Mouse (Mus musculus): Measurements from ENCODE around the gene Ngb. TPM values are rescaled to one million over a fixed set of nuclear protein-coding genes. Genes with fewer than 3 reads are reported as not detected.

The Ngb gene
- total and polyA plus RNA-seq, 2 experiments from 2014 or later: 9.9 to 12.2 TPM

- no peaks in the 10 kb centered on the region for H3K36me3 ChIP-seq (ENCODE audit: insufficient read depth)
- no peak for TF ChIP-seq CTCF (IDR thresholded peaks at IDR 0.05; ENCODE audit: low read depth)
- H3K4me3 ChIP-seq (ENCODE audit: low read depth, low read length): no peak overlapping the region
- no peak overlapping the region for H3K27ac ChIP-seq (ENCODE audit: low read depth, low read length)
- 69% methylated on average over 4 of the region's 4 CpGs for WGBS
- H3K9ac ChIP-seq: no peak overlapping the region
- no peaks in the 10 kb centered on the region for H3K27me3 ChIP-seq (ENCODE audit: insufficient read depth, low read length)
- H3K4me2 ChIP-seq (ENCODE audit: low read depth): no peak overlapping the region
- H3K9me3 ChIP-seq (ENCODE audit: low read length): no peaks in the 10 kb centered on the region
- no peak for DNase-seq
- H3K4me1 ChIP-seq (ENCODE audit: insufficient read depth): no peaks in the 10 kb centered on the region
- no peak for ATAC-seq
Measured at GRCm38 (mm10) chr12:87093249-87093648, 9.1 kb downstream of the Ngb start.

DNA sequence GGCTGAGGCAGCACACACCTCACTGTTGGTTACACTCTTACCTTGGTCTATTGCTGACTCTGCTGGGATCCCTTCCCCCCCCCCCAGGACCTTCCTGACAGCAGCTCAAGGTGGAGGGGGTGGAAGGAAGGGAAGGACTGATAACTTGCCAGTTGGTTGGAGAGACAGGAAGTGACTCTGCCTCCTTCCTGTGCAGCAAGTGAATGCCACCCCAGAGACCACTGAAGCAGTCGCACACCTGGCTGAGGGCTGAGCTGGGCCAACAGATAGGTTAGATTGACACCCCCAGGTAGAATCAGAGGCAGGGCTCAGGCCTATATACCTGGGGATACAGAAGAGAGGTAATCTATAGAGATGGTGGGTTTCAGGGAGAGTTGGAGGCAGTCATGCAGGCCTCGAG, 10.4 kb downstream of the Ngb start:
- 82% methylated on average over 2 of the region's 2 CpGs for WGBS
- ATAC-seq: no peak
- TF ChIP-seq CTCF (IDR thresholded peaks at IDR 0.05; ENCODE audit: low read depth): no peak

GRCm38 (mm10) chr12:87089701-87090100, 12.6 kb downstream of the Ngb start:
- ATAC-seq (no peak), DNase-seq (no peak)
- Histone ChIP-seq H3K9ac (no peak overlapping the region), H3K27me3 (ENCODE audit: insufficient read depth, low read length) (no peaks in the 10 kb centered on the region), H3K4me1 (ENCODE audit: insufficient read depth) (no peaks in the 10 kb centered on the region), H3K9me3 (ENCODE audit: low read length) (no peaks in the 10 kb centered on the region), H3K4me3 (ENCODE audit: low read depth, low read length) (no peak overlapping the region), H3K27ac (ENCODE audit: low read depth, low read length) (no peak overlapping the region), H3K4me2 (ENCODE audit: low read depth) (no peak overlapping the region), H3K36me3 (ENCODE audit: insufficient read depth) (peaks cover 6% of the 10 kb centered on the region; the same call in 1 of the 2 replicates)
- no peak for TF ChIP-seq CTCF (IDR thresholded peaks at IDR 0.05; ENCODE audit: low read depth)
- 79% methylated on average over 2 of the region's 2 CpGs for WGBS

More for the DNA sequence above, 10.4 kb downstream of the Ngb start:
- DNase-seq: no peak
- Histone ChIP-seq H3K27ac (ENCODE audit: low read depth, low read length) (no peak overlapping the region), H3K9ac (no peak overlapping the region), H3K9me3 (ENCODE audit: low read length) (no peaks in the 10 kb centered on the region), H3K4me2 (ENCODE audit: low read depth) (no peak overlapping the region), H3K4me3 (ENCODE audit: low read depth, low read length) (no peak overlapping the region), H3K4me1 (ENCODE audit: insufficient read depth) (no peaks in the 10 kb centered on the region), H3K27me3 (ENCODE audit: insufficient read depth, low read length) (no peaks in the 10 kb centered on the region), H3K36me3 (ENCODE audit: insufficient read depth) (peaks cover 2% of the 10 kb centered on the region; the same call in 1 of the 2 replicates)

GRCm38 (mm10) chr12:87089255-87089654, 13.1 kb downstream of the Ngb start:
- Histone ChIP-seq H3K9me3 (ENCODE audit: low read length) (no peaks in the 10 kb centered on the region), H3K4me1 (ENCODE audit: insufficient read depth) (no peaks in the 10 kb centered on the region), H3K4me2 (ENCODE audit: low read depth) (no peak overlapping the region), H3K27me3 (ENCODE audit: insufficient read depth, low read length) (no peaks in the 10 kb centered on the region), H3K9ac (no peak overlapping the region), H3K4me3 (ENCODE audit: low read depth, low read length) (no peak overlapping the region), H3K36me3 (ENCODE audit: insufficient read depth) (peaks cover 6% of the 10 kb centered on the region; the same call in 1 of the 2 replicates), H3K27ac (ENCODE audit: low read depth, low read length) (no peak overlapping the region)
- ATAC-seq (no peak), DNase-seq (no peak)
- no peak for TF ChIP-seq CTCF (IDR thresholded peaks at IDR 0.05; ENCODE audit: low read depth)
- 80% methylated on average over 4 of the region's 4 CpGs for WGBS

DNA sequence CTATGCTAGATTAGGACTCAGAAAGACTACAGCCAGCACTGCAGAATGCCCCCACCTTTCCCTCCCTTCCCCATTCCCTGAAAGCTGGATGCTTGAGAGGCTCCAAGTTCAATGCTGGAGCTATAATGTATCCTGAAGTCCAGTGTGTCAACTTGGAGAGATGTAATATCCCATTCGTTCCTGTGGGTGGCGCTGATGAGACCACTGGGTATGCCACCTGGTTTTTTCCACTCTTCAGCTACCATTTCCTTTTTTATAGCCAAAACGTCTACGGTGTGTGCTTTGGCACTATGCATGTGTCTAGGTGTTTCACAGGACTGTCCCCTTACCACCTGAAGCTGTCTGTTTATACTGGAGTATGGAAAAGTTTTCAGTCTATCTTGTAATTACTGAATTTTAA, 14.0 kb downstream of the Ngb start:
- Histone ChIP-seq H3K4me2 (ENCODE audit: low read depth) (no peak overlapping the region), H3K9ac (no peak overlapping the region), H3K9me3 (ENCODE audit: low read length) (no peaks in the 10 kb centered on the region), H3K4me1 (ENCODE audit: insufficient read depth) (no peaks in the 10 kb centered on the region), H3K27me3 (ENCODE audit: insufficient read depth, low read length) (no peaks in the 10 kb centered on the region), H3K36me3 (ENCODE audit: insufficient read depth) (peaks cover 6% of the 10 kb centered on the region; the same call in 1 of the 2 replicates), H3K4me3 (ENCODE audit: low read depth, low read length) (no peak overlapping the region), H3K27ac (ENCODE audit: low read depth, low read length) (no peak overlapping the region)
- TF ChIP-seq CTCF (IDR thresholded peaks at IDR 0.05; ENCODE audit: low read depth): peak; percentile 49
- DNase-seq (peak; percentile 8), ATAC-seq (no peak)
- WGBS: 42% methylated on average over 4 of the region's 4 CpGs

- no peak for TF ChIP-seq CTCF (IDR thresholded peaks at IDR 0.05; ENCODE audit: low read depth)
- ATAC-seq: no peak
- H3K36me3 ChIP-seq (ENCODE audit: insufficient read depth): peaks cover 12% of the 10 kb centered on the region
Measured at GRCm38 (mm10) chr12:87087236-87087635, 15.1 kb downstream of the Ngb start.

DNA sequence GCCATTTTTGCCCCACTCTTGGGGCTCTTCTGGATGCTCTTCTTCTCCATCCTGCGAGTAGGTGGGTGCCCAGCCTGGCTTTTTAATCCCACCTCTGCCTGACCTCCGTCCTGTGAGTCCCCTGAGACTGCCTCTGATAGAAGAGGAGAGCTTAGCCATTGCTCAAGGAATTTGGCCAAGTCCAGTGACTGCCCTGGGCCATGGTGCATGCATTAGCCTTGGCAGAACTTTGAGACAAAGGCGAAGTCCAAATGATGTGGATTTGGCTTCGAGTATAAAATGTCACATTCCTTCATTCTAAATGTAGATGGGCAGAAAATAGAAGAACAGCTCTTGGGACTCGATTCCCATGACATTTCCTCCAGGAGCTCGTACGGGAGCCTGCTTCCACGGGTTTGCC, 19.5 kb downstream of the Ngb start:
- 79% methylated on average over 8 of the region's 8 CpGs for WGBS
- ATAC-seq: no peak
- TF ChIP-seq CTCF (IDR thresholded peaks at IDR 0.05; ENCODE audit: low read depth): no peak

More at GRCm38 (mm10) chr12:87087236-87087635, 15.1 kb downstream of the Ngb start:
- Histone ChIP-seq H3K4me1 (ENCODE audit: insufficient read depth) (no peaks in the 10 kb centered on the region), H3K4me2 (ENCODE audit: low read depth) (no peak overlapping the region), H3K9ac (no peak overlapping the region), H3K27me3 (ENCODE audit: insufficient read depth, low read length) (no peaks in the 10 kb centered on the region), H3K9me3 (ENCODE audit: low read length) (no peaks in the 10 kb centered on the region), H3K27ac (ENCODE audit: low read depth, low read length) (no peak overlapping the region), H3K4me3 (ENCODE audit: low read depth, low read length) (no peak overlapping the region)
- WGBS: 58% methylated on average over 7 of the region's 7 CpGs
- DNase-seq: no peak

More for the DNA sequence above, 19.5 kb downstream of the Ngb start:
- no peak overlapping the region for H3K4me3 ChIP-seq (ENCODE audit: low read depth, low read length)
- H3K27me3 ChIP-seq (ENCODE audit: insufficient read depth, low read length): no peaks in the 10 kb centered on the region
- no peaks in the 10 kb centered on the region for H3K4me1 ChIP-seq (ENCODE audit: insufficient read depth)
- H3K9ac ChIP-seq: no peak overlapping the region
- no peak overlapping the region for H3K4me2 ChIP-seq (ENCODE audit: low read depth)
- DNase-seq: no peak
- H3K36me3 ChIP-seq (ENCODE audit: insufficient read depth): peaks cover 31% of the 10 kb centered on the region
- no peak overlapping the region for H3K27ac ChIP-seq (ENCODE audit: low read depth, low read length)
- H3K9me3 ChIP-seq (ENCODE audit: low read length): no peaks in the 10 kb centered on the region

Data from forebrain, postnatal 0 days (tissue).